Mouse (Mus musculus) adipocyte (in vitro differentiated cells): ENCODE results near the gene Enah.

Experiments used
- DNase-seq: peaks from one replicate; pipeline ENCODE4 v3.0.0-alpha.2; 2016; ENCODE audit warnings: low spot score

The Enah gene

DNA sequence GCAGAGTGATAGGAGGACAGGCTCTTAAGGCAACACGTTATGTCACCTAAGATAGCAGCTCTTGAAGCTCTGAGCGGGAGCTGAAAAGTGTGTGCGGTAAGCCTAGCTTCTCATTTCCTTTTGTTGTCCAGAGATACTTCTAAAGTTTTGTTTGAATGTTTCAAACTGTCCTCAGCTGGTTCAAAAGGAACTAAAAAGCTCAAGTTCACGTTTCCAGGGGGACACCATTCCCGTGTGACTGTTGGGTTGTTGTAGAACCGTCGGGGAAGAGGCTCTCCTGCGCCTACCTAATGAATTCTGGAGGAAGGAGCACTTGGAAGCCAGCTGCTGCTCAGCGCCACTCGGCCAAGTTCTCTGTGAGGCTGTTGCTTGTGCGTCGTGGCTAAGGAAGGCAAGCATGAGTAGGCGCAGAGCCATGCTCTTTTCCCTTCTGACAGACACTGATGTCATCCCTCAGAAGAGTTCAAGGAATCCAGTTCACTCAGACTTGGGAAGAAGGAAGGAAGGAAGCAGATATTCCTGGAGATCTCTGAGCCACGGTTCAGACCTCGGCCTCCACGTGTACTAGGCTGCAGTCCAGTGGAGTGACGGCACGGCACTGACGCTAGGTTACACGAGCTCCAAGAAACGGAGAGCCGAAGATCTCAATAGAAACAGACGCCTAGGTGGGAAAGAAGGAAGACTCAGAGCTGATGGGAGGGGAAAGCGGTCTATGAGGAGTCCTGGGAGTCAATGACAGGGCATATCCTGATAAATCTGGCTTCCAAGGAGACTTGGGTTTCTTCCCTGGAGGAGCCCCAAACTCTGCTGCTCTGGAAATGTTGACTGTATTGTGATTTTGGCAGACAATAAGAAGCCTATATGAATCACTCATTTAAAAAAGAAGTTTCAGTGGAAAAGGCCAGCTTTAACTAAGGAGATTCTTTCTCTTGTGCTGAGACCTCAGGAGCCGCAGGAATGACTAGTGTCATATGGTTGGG is 8.7 kb upstream of the Enah start:
- peak; percentile 88 for DNase-seq

DNA sequence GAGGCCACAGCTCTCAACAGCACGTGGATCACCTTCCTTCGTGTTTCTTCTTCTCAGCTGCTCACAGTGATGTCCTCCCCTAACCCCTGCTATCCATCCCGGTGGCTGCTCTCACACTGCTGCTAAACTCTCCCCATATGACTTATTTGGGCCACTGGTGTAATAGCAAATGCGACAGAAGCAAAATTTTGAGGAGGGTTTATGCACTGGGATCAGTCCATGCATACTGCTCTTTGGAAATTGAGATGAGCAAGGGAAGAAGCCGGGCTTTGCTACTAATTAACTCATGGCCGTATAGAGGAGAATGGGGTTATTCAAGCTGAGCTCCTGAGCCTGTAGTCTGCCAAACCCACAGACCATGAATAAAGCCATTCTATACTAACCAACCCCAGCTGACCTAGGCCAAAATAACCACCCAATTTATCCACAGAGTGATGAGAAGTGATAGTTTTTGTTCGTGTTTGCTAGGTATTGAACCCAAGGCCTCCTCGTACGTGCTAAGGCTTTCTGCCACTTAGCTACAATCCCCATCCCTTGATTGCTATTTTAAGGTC is 7.7 kb upstream of the Enah start:
- no peak for DNase-seq

- no peak for DNase-seq
Measured at GRCm38 (mm10) chr1:182026821-182027220, 7.0 kb upstream of the Enah start.

- DNase-seq: no peak
Measured at GRCm38 (mm10) chr1:182026120-182026519, 6.3 kb upstream of the Enah start.

- DNase-seq: peak; percentile 66
Measured at GRCm38 (mm10) chr1:182021691-182022299, 2.0 kb upstream of the Enah start.

- no peak for DNase-seq
Measured at GRCm38 (mm10) chr1:182020831-182021460, 1.2 kb upstream of the Enah start.

- no peak for DNase-seq
Measured at GRCm38 (mm10) chr1:182019266-182019925, 394 bp downstream of the Enah start.

- peak; percentile 67 for DNase-seq
Measured at GRCm38 (mm10) chr1:182018397-182019265, 1.2 kb downstream of the Enah start.

DNA sequence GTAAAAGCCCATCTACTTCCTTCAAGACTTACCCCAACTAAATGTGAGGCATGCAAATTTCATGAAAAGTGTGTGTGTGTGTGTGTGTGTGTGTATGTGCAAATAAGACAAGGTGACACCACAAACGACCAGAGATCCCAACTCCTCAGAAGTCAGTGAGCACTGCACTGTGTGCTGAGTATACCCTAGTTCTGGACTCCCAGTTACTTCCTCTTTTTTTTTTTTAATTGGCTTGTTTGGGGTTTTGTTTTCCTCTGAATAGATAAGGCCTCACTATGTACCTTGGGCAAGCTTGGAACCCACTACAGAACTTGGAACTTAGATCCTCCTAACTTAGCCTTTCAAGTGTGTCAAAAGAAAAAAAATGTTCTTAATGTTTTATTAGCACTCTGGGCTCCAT is 14.0 kb downstream of the Enah start:
- no peak for DNase-seq

DNA sequence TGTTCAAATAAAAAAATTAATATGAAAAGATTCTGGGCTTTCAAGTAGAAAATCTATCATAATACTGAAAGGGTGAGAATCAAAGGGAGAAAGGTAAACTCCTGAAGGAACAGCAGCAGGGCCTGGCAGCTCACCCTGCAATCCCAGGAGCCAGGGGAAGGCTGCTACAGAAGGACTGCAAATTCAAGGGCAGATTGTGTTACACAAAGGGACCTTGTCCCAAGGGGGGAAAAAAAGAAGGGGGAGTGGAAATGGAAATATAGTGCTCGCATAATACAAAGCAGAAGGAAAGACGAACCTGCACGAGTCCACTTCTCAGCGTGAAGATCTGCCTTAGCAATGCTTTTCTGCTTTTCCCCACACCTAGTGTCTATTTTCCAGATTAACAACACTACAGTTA is 21.1 kb downstream of the Enah start:
- DNase-seq: no peak

DNA sequence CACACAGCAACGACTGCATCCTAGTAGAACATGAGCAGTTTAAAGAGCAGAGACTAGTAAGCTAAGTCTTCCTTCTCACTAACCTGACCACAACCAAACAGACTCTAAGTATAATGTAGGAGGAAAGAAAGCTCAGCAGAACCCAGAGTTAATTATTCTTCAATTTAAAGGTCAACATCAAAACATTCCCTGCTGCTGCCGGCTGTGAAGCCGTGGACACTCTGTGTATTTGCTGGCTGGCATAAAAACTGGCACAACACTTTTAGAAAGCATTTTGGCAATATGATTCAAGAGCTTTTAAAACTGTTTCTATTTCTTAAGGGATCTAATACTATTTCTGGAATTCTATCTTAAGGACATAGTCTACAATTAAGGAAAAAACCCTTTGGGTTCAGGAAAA is 22.0 kb downstream of the Enah start:
- no peak for DNase-seq

- DNase-seq: no peak
Measured at GRCm38 (mm10) chr1:181993597-181993996, 26.2 kb downstream of the Enah start.

GRCm38 (mm10) chr1:181988367-181988766 is 31.4 kb downstream of the Enah start:
- peak; percentile 50 for DNase-seq

GRCm38 (mm10) chr1:181987226-181987625 is 32.6 kb downstream of the Enah start:
- DNase-seq: peak; percentile 28

DNA sequence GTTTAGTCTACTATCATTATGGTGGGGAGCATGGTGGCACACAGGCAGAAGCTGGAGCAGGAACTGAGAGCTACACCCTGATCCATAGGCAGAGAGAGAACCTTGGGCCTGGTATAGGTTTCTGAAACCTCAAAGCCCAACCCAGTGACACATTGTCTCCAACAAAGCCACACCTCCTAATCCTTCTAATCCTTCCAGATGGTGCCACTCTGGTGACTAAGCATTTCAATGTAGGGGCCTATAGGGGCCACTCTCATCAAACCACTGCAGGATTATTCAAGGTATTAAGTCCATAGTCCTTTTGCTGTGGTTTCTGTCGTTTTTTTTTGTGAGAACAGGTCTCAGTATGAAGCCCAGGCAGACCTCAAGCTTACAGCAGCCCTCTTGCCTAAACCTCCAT is 33.9 kb downstream of the Enah start:
- DNase-seq: no peak

- DNase-seq: no peak
Measured at GRCm38 (mm10) chr1:181984811-181985210, 35.0 kb downstream of the Enah start.

- no peak for DNase-seq
Measured at GRCm38 (mm10) chr1:181980017-181980719, 39.6 kb downstream of the Enah start.

- DNase-seq: no peak
Measured at GRCm38 (mm10) chr1:181975510-181975909, 44.3 kb downstream of the Enah start.

DNA sequence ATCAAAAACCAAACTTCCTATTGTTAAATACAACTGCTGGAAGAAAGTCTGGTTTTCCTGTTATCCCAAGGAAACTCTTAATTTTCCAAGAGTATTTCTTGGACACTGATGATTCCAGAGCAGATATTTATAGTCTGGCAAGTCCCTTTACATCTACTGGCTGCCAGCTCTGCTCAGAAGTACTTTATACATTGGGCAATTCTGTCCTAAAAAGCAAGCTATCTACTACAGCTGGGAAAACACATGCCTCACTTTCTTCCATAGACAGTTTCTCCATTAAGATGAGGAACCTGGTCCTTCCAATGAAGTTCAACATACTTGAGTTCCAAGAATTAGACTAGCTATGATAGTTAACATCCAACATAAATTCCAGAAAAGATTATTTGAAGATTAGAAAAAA is 44.9 kb downstream of the Enah start:
- DNase-seq: peak; percentile 52

DNA sequence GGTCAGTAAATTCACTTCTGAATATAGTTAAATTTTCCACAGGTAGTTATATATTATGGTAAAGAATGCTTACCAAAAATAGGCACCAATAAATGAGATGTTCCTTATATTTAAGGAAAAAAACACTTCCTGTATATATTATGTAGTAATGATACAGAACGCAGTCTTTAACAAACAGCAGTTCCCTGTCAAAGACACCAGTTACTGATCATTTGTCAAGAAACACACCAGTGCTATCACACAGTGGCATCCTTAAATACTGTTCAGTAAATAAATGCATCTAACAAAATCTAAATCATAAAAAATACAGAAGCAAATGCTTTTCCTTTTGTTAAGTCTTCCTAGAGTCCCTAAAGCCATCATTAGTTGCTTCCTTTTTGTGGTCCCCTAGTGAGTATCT is 54.5 kb downstream of the Enah start:
- no peak for DNase-seq
